Comparison of ENCODE assay signal across 12 mouse cellular contexts in the genomic region with DNA sequence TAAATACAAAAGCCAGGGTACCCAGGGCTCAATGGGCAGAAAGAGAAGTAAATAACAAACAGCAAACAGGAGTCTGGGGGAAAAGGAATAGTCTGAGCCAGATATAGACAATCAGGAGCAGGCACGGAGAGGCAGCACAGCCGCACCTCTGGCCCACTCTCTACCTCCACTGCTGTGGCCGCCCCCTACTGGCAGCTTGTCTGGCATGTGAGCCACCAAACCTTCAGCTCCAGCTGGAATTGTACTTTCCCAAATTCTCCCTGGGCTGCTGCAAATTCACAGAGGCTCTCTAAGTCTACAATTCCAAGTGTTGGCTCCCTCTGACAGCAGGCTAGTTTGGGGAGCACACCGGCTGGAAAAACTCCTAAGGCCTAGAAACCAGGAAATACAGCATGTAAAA. TPM values are rescaled to one million over a fixed set of nuclear protein-coding genes. Genes with fewer than 3 reads are reported as not detected.
A peak's percentile ranks its signal among the peaks of the same experiment; 100 is the strongest.
DNase-seq lines count a peak whose midpoint lies in the region; ATAC-seq and TF ChIP-seq lines count a peak whose summit lies in the region.
"Had no signal": no experiment of that assay in that cellular context is flagged by ENCODE, and none has a peak within 500 bp of the region (broad histone marks: within the 10 kb centered on the region; RNA-seq: fewer than 3 reads in every experiment).

No protein-coding gene starts in this region.

- no peaks in the 10 kb centered on the region for H3K9me3 ChIP-seq in liver, embryonic 14.5 days (ENCODE audit: control insufficient read depth, low read length)
- no peaks in the 10 kb centered on the region for H3K9me3 ChIP-seq in MEL (replicated peaks; ENCODE audit: insufficient read depth, low read length)
- H3K9me3 ChIP-seq: megakaryocyte, embryonic 14.5 days had no signal

- no peak for TF ChIP-seq EP300 in liver, embryonic 14.5 days (IDR thresholded peaks at IDR 0.05; ENCODE audit: low read depth)
- TF ChIP-seq EP300 in MEL (IDR thresholded peaks at IDR 0.05; ENCODE audit: low read depth in 1 of 2, low read length in 2 of 2) = no peak

- H3K27me3 ChIP-seq in liver, embryonic 14.5 days (ENCODE audit: control insufficient read depth, insufficient read depth, low read length) = no peaks in the 10 kb centered on the region
- no peaks in the 10 kb centered on the region for H3K27me3 ChIP-seq in MEL (ENCODE audit: control insufficient read depth in 1 of 2, insufficient read depth in 2 of 2, low read length in 2 of 2)

- no peaks in the 10 kb centered on the region for H3K79me2 ChIP-seq in MEL (ENCODE audit: control insufficient read depth, insufficient read depth, low read length, poor library complexity)

- H3K27ac ChIP-seq in liver, embryonic 14.5 days = no peak overlapping the region
- H3K27ac ChIP-seq in MEL (ENCODE audit: control insufficient read depth, low read depth, low read length) = no peak overlapping the region

- no peak overlapping the region for H3K4me3 ChIP-seq in liver, embryonic 14.5 days (ENCODE audit: insufficient read depth in 1 of 2, low read depth in 2 of 2, low read length in 2 of 2)
- no peak overlapping the region for H3K4me3 ChIP-seq in MEL (ENCODE audit: control insufficient read depth in 1 of 2, insufficient read depth in 1 of 2, low read depth in 2 of 2, low read length in 2 of 2)
- H3K4me3 ChIP-seq: erythroblast, embryonic 14.5 days; megakaryocyte, embryonic 14.5 days had no signal

- TF ChIP-seq CTCF in liver, embryonic 14.5 days (IDR thresholded peaks at IDR 0.05; ENCODE audit: low read depth) = peak; percentile 54
- TF ChIP-seq CTCF in MEL (IDR thresholded peaks at IDR 0.05 in 2 of 3, conservative IDR thresholded peaks at IDR 0.05 in 1 of 3; ENCODE audit: control insufficient read depth in 1 of 3, insufficient read depth in 1 of 3, low read depth in 2 of 3, low read length in 3 of 3, poor library complexity in 1 of 3, severe bottlenecking in 1 of 3) = peak; percentile 32 to 74 (median 53)

- ATAC-seq in liver, embryonic 14.5 days (ENCODE audit: insufficient read depth) = no peak
- peak; percentile 54; the same call in 1 of the 2 replicates for ATAC-seq in megakaryocyte progenitor cell, adult 5-6 weeks (replicated peaks; ENCODE audit: poor library complexity)

- WGBS in liver, embryonic 14.5 days (ENCODE audit: insufficient replicate concordance) = 49% methylated on average over 4 of the region's 4 CpGs

- no peaks in the 10 kb centered on the region for H3K36me3 ChIP-seq in liver, embryonic 14.5 days (replicated peaks; ENCODE audit: control insufficient read depth, insufficient read depth, low read depth)
- H3K36me3 ChIP-seq in MEL (ENCODE audit: control insufficient read depth in 1 of 2, insufficient read depth in 2 of 2, low read length in 2 of 2) = no peaks in the 10 kb centered on the region

- TF ChIP-seq RAD21 in MEL (IDR thresholded peaks at IDR 0.05; ENCODE audit: low read depth, low read length) = no peak; the same call in 1 of the 2 replicates

- H3K9ac ChIP-seq in liver, embryonic 14.5 days (replicated peaks) = no peak overlapping the region
- no peak overlapping the region for H3K9ac ChIP-seq in MEL (ENCODE audit: control insufficient read depth, low read depth, low read length, poor library complexity, severe bottlenecking)

- H3K4me1 ChIP-seq in liver, embryonic 14.5 days (replicated peaks; ENCODE audit: control insufficient read depth in 2 of 2, insufficient read depth in 2 of 2, low read length in 1 of 2) = no peaks in the 10 kb centered on the region
- H3K4me1 ChIP-seq in MEL (ENCODE audit: control insufficient read depth in 1 of 2, insufficient read depth in 2 of 2, low read length in 2 of 2) = no peaks in the 10 kb centered on the region
- H3K4me1 ChIP-seq: megakaryocyte, embryonic 14.5 days had no signal

- DNase-seq in adrenal gland, postnatal 14 days = peak; percentile 45
- no peak for DNase-seq in adrenal gland, postnatal 4 days (ENCODE audit: low spot score in 2 of 2)
- no peak for DNase-seq in liver, embryonic 14.5 days (ENCODE audit: low read depth in 3 of 3, low spot score in 3 of 3)
- no peak for DNase-seq in liver
- peak; percentile 21 for DNase-seq in MEL (ENCODE audit: low read depth, low spot score)
- no peak for DNase-seq in gastrocnemius, postnatal 25 days
- DNase-seq in spleen, postnatal 36 days (ENCODE audit: low spot score in 2 of 2) = no peak
- DNase-seq: cerebellum, postnatal 36 days; right cerebral cortex, postnatal 14 days had no signal

- no peak overlapping the region for H3K4me2 ChIP-seq in liver, embryonic 14.5 days (ENCODE audit: low read depth)

- TF ChIP-seq POLR2A in MEL (IDR thresholded peaks at IDR 0.05; ENCODE audit: control insufficient read depth in 1 of 2, insufficient read depth in 1 of 2, low read depth in 1 of 2, low read length in 2 of 2, poor library complexity in 1 of 2) = no peak

TF ChIP-seq in MEL, 35 proteins besides CTCF, POLR2A, EP300 and RAD21:
- no peak for TF ChIP-seq TAL1 (IDR thresholded peaks at IDR 0.05; ENCODE audit: low read length)
- TF ChIP-seq SMC3 (IDR thresholded peaks at IDR 0.05; ENCODE audit: low read depth, low read length) = peak; percentile 23

RNA-seq across cellular contexts. Expression of a gene that starts 39.3 kb away (rescaled TPM):
- 8.3 and 8.5 TPM in 2 replicates for total RNA-seq in adrenal gland, postnatal 14 days (2021)
- 10 to 100 TPM in 1 of 2 experiments, 1 to 10 TPM in 1; 9.7 to 12.5 TPM for total RNA-seq in adrenal gland, postnatal 4 days (2021)
- polyA plus RNA-seq in liver, embryonic 14.5 days (2012; rRNA removed) = 3.9 and 4.3 TPM in 2 replicates
- polyA plus RNA-seq in liver, embryonic 14.5 days (2014; fragmentation: Nextera tagmentation; extraction: Ambion mirVana) = 3.8 and 4.0 TPM in 2 replicates
- total RNA-seq in MEL (2012; rRNA removed) = not detected in 2 replicates
- not detected for polyA plus RNA-seq in MEL (2012; ENCODE audit: insufficient read depth in 1 of 2, insufficient read length in 2 of 2, low read depth in 1 of 2, low replicate concordance in 2 of 2, missing spikeins in 1 of 2)
- not detected in 2 replicates for total RNA-seq in megakaryocyte progenitor cell, adult 5-6 weeks (2015)
- total RNA-seq in megakaryocyte progenitor cell, adult 5-6 weeks (2017) = 0.07 TPM in 1 of 2 replicates, not detected in the other
- 1 to 10 TPM; 5.7 to 7.8 TPM for total RNA-seq in gastrocnemius, postnatal 25 days (2021)
- polyA plus RNA-seq: erythroblast, embryonic 14.5 days had no signal

Comparison
In these comparisons a context has a peak if more than half of its experiments do, and no peak if none do; other contexts are left out.
1. DNase-seq: peak in adrenal gland, postnatal 14 days (single experiment) and MEL (single experiment); none in adrenal gland, postnatal 4 days (0 of 2), liver, embryonic 14.5 days (0 of 3), liver (single experiment), gastrocnemius, postnatal 25 days (single experiment) and spleen, postnatal 36 days (0 of 2).